Mouse (Mus musculus) kidney, adult 2 months (tissue): ENCODE measurements at regions not wholly inside any gene's neighbourhood (a gene's known extent, or its start where the extent isn't known, plus 50 kb on each side); places are given as distances from the start of the nearest gene placed in this dataset.

Experiments used
- DNase-seq: peaks from one replicate; pipeline ENCODE4 v3.0.0; 2021
- H3K27ac ChIP-seq: fragments of 200-500 bp; 2 replicates; pipeline ENCODE4 v1.5.1; 2012; ENCODE audit warnings: low read depth, low read length, control low read depth, inconsistent platforms; ENCODE audit not compliant: insufficient read depth
- H3K27me3 ChIP-seq: fragments of 200-500 bp; replicated peaks from 2 replicates; pipeline ENCODE4 v1.6.1; 2012; ENCODE audit warnings: mild to moderate bottlenecking, moderate library complexity, low read length, inconsistent platforms; ENCODE audit not compliant: control insufficient read depth, insufficient read depth
- H3K36me3 ChIP-seq: fragments of 200-500 bp; 2 replicates; pipeline ENCODE4 v1.6.1; 2012; ENCODE audit warnings: mild to moderate bottlenecking, moderate library complexity, low read length, inconsistent platforms; ENCODE audit not compliant: control insufficient read depth, insufficient read depth
- H3K4me1 ChIP-seq: fragments of 200-500 bp; 2 replicates; pipeline ENCODE4 v1.6.1; 2011; ENCODE audit warnings: low read length; ENCODE audit not compliant: control insufficient read depth, insufficient read depth
- H3K4me3 ChIP-seq: fragments of 200-500 bp; 2 replicates; pipeline ENCODE4 v1.5.1; 2011; ENCODE audit warnings: mild to moderate bottlenecking, low read depth, low read length, control low read depth; ENCODE audit not compliant: insufficient read depth
- CTCF ChIP-seq: fragments of 200-500 bp; conservative IDR thresholded peaks from 2 replicates; pipeline ENCODE4 v1.5.1; 2011; ENCODE audit warnings: low read depth, mild to moderate bottlenecking, control low read depth, low read length, moderate library complexity, mixed read lengths; ENCODE audit not compliant: insufficient read depth, insufficient read length
- POLR2A ChIP-seq: fragments of 200-500 bp; IDR thresholded peaks from one replicate; pipeline ENCODE4 v1.6.1; 2011; ENCODE audit warnings: low read depth, low read length, control low read depth
- WGBS: fragments of 180-500 bp; shearing (Covaris S2); methylation state at CpG from one replicate; pipeline ENCODE4 v1.1.7; 2018; 5-methylcytosine and 5-hydroxymethylcytosine counted together

- H3K4me1 ChIP-seq = no peaks in the 10 kb centered on the region
- no peak for DNase-seq
- no peak overlapping the region for H3K27ac ChIP-seq
- H3K27me3 ChIP-seq = no peaks in the 10 kb centered on the region
- no peak for TF ChIP-seq CTCF
- TF ChIP-seq POLR2A = no peak
- H3K36me3 ChIP-seq = no peaks in the 10 kb centered on the region
- no peak overlapping the region for H3K4me3 ChIP-seq
- WGBS = 90% methylated on average over 5 of the region's 5 CpGs
These were observed 113.4 kb upstream of the Celf2 start for GRCm38 (mm10) chr2:7622716-7623285.

- no peaks in the 10 kb centered on the region for H3K36me3 ChIP-seq
- H3K4me3 ChIP-seq = no peak overlapping the region
- H3K4me1 ChIP-seq = no peaks in the 10 kb centered on the region
- no peak overlapping the region for H3K27ac ChIP-seq
- TF ChIP-seq CTCF = no peak
- TF ChIP-seq POLR2A = no peak
- H3K27me3 ChIP-seq = no peaks in the 10 kb centered on the region
- DNase-seq = no peak
- WGBS = 65% methylated on average over 9 of the region's 9 CpGs
These were observed 110.7 kb upstream of the Celf2 start for GRCm38 (mm10) chr2:7619888-7620664.

GRCm38 (mm10) chr2:7578196-7578595 lies 68.8 kb upstream of the Celf2 start:
- Histone ChIP-seq H3K36me3 (no peaks in the 10 kb centered on the region), H3K27ac (no peak overlapping the region), H3K27me3 (no peaks in the 10 kb centered on the region), H3K4me1 (no peaks in the 10 kb centered on the region), H3K4me3 (no peak overlapping the region)
- no peak for DNase-seq
- TF ChIP-seq POLR2A (no peak), CTCF (no peak)
- WGBS = 79% methylated on average over 2 of the region's 2 CpGs
